Mouse (Mus musculus) intestine, embryonic 16.5 days (tissue): ENCODE results near the gene Dnah6. TPM values are rescaled to one million over a fixed set of nuclear protein-coding genes. Genes with fewer than 3 reads are reported as not detected.
A peak's percentile ranks its signal among the peaks of the same experiment; 100 is the strongest.

Source experiments
- ATAC-seq: fragments of 200-750 bp; cut with Nextera tagmentation; 2 replicates; pipeline ENCODE4 v1.8.0; 2017; ENCODE audit warnings: moderate TSS enrichment, moderate library complexity
- H3K27ac ChIP-seq: fragments of 300-500 bp; sonication (generic); 2 replicates; pipeline ENCODE4 v1.5.1; 2014; ENCODE audit warnings: mild to moderate bottlenecking, low read length
- H3K27me3 ChIP-seq: fragments of 300-500 bp; sonication (generic); replicated peaks from 2 replicates; pipeline ENCODE4 v1.6.1; 2014; ENCODE audit warnings: low read length, control low read depth, mixed read lengths; ENCODE audit not compliant: control insufficient read depth, insufficient read depth
- H3K36me3 ChIP-seq: fragments of 300-500 bp; sonication (generic); 2 replicates; pipeline ENCODE4 v1.6.1; 2014; ENCODE audit warnings: low read length, control low read depth; ENCODE audit not compliant: control insufficient read depth, insufficient read depth
- H3K4me1 ChIP-seq: fragments of 300-500 bp; sonication (generic); 2 replicates; pipeline ENCODE4 v1.6.1; 2014; ENCODE audit warnings: low read length, control low read depth, mixed read lengths; ENCODE audit not compliant: control insufficient read depth, insufficient read depth
- H3K4me2 ChIP-seq: fragments of 300-500 bp; sonication (generic); 2 replicates; pipeline ENCODE4 v1.6.1; 2014; ENCODE audit warnings: low read depth, low read length, control low read depth
- H3K4me3 ChIP-seq: fragments of 300-500 bp; sonication (generic); 2 replicates; pipeline ENCODE4 v1.5.1; 2014; ENCODE audit warnings: mild to moderate bottlenecking, low read length
- H3K9ac ChIP-seq: fragments of 300-500 bp; sonication (generic); 2 replicates; pipeline ENCODE4 v1.6.1; 2014; ENCODE audit warnings: low read depth, low read length
- H3K9me3 ChIP-seq: fragments of 300-500 bp; sonication (generic); 2 replicates; pipeline ENCODE4 v1.6.1; 2016; ENCODE audit warnings: low read length, control low read depth; ENCODE audit not compliant: control insufficient read depth
- WGBS: fragments of 180-500 bp; shearing (Covaris S2); extraction: QIAGEN DNeasy Blood & Tissue Kit; methylation state at CpG from one replicate; pipeline ENCODE4 v1.1.7; 2014; 5-methylcytosine and 5-hydroxymethylcytosine counted together
- polyA plus RNA-seq: library from polyadenylated mRNA; unstranded; fragments of >200 nt; fragmentation: Nextera tagmentation; extraction: Ambion mirVana; gene quantifications from 2 replicates; pipeline ENCODE4 v1.2.1, GENCODE M21; 2015

Gene Dnah6
- polyA plus RNA-seq, 1 experiment from 2014 or later = 0.04 TPM

DNA sequence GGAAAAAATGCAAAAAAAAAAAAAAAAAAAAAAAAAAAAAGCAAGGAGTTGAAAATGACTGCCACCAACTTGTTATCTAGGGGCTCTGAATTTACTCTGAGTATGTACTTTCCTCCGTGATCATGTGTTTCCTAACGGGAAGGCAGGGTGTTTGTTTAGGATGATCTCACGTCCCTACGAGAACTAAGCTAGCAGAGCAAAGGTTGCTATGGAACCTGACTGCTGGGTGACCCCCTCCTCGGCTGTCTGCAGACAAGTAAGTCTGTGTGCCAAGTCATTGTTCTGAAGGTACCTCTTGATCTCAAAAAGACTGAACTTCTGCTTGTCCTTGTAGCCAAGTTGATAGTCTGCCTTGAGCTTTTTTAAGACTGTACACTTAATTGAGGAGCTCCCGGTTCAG lies 150.8 kb downstream of the Dnah6 start:
- H3K4me2 ChIP-seq = 0 out of 2 replicates have a peak overlapping the region, but pooled peaks have one; percentile 2
- no peak overlapping the region for H3K9ac ChIP-seq
- H3K4me1 ChIP-seq = no peaks in the 10 kb centered on the region
- H3K9me3 ChIP-seq = no peaks in the 10 kb centered on the region
- H3K27ac ChIP-seq = no peak overlapping the region
- H3K27me3 ChIP-seq = no peaks in the 10 kb centered on the region
- peak; percentile 78 for ATAC-seq
- no peaks in the 10 kb centered on the region for H3K36me3 ChIP-seq
- 49% methylated on average over 6 of the region's 6 CpGs for WGBS
- no peak overlapping the region for H3K4me3 ChIP-seq

DNA sequence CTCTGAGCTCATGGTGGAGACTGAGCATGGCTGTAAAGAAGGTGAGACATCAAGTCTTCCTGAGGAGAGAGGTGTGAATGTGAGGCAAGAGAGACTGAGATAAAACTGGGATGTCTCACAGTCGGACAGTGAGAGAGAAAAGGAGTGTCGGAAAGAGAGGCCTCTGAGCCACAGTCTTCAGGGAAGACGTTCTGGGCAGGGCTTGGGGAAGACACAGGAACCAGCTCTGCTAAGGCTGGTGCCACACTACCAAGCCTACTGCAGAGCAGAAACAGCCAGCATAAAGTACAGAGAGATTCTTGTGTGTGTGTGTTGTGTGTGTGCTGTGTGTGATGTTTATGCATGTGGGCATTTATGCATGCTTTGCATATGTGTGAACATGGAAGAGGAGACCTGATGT lies 156.9 kb downstream of the Dnah6 start:
- Histone ChIP-seq H3K36me3 (no peaks in the 10 kb centered on the region), H3K9me3 (no peaks in the 10 kb centered on the region), H3K4me2 (no peak overlapping the region), H3K4me3 (no peak overlapping the region), H3K9ac (no peak overlapping the region), H3K4me1 (no peaks in the 10 kb centered on the region), H3K27me3 (no peaks in the 10 kb centered on the region), H3K27ac (no peak overlapping the region)
- no peak for ATAC-seq
- WGBS = 79% methylated on average over 3 of the region's 3 CpGs

DNA sequence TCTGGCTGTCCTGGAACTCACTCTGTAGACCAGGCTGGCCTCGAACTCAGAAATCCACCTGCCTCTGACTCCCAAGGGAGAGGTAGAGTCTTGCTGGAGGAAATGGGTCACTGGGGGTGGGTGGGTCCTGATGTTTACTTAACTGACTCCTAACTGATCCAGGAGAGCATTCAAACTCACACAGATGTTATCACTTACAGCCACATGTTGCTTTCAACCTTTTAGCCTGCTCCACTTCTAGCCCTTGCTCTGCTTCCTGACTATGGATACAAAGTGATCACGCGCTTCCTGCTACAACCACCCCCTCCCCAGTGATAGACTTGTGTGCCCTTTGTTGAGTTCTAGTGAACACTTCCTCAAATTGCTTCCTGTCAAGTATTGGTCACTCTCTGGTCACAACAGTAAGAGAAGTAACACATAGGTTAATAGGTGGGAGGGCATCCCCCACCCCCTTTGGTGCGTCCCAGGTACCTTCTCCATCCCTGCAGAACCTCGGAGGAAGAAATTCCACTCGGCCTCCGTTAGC lies 161.8 kb downstream of the Dnah6 start:
- WGBS = 82% methylated on average over 7 of the region's 7 CpGs
- no peak overlapping the region for H3K4me3 ChIP-seq
- H3K4me1 ChIP-seq = no peaks in the 10 kb centered on the region
- no peaks in the 10 kb centered on the region for H3K36me3 ChIP-seq
- peak; percentile 23; the same call in 1 of the 2 replicates for ATAC-seq
- H3K9ac ChIP-seq = no peak overlapping the region
- no peak overlapping the region for H3K27ac ChIP-seq
- H3K9me3 ChIP-seq = peaks cover 11% of the 10 kb centered on the region
- no peaks in the 10 kb centered on the region for H3K27me3 ChIP-seq
- no peak overlapping the region for H3K4me2 ChIP-seq

DNA sequence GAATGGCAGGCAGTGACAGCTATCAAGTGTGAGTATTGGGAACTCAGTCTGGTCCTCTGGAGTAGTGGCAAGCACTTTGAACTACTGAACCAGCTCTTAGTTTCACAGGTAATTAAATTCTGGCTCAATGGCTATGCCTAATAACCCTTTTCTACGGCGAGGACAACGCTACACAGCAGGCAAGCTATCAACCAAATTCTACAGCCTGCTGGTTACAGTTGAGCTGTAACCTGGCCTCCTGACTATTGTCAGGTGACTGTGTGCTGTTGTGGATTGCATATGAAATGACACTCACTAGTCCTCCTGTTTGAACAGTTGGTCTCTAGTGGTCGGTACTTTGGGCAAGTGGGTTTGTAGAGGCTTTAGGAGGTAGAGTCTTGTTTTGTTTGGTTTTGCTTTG lies 162.3 kb downstream of the Dnah6 start:
- Histone ChIP-seq H3K4me3 (no peak overlapping the region), H3K4me2 (no peak overlapping the region), H3K27ac (no peak overlapping the region), H3K4me1 (no peaks in the 10 kb centered on the region), H3K36me3 (no peaks in the 10 kb centered on the region), H3K9ac (no peak overlapping the region), H3K27me3 (no peaks in the 10 kb centered on the region), H3K9me3 (peaks cover 11% of the 10 kb centered on the region)
- ATAC-seq = no peak
- WGBS = 87% methylated on average over 4 of the region's 4 CpGs

DNA sequence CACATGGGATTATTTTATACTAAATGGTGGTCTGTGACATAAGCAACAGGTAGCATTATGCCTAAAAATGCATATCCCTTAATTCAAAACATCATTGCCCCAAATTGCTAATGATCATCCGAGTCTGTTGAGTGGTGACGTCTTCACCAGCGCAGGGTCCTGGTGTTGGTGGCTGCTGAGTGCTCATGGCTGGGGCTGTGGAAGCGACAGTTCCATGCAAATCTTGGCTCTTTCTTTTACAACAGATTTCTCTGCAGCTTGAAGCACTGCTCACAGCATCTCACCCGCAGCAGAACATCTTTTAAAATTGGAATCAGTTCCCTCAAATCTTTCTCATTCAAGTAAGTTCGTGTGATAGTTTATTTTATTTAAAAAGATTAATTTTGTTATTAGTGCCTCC lies 166.1 kb downstream of the Dnah6 start:
- Histone ChIP-seq H3K4me3 (no peak overlapping the region), H3K36me3 (no peaks in the 10 kb centered on the region), H3K27ac (no peak overlapping the region), H3K9ac (no peak overlapping the region), H3K4me2 (no peak overlapping the region), H3K4me1 (no peaks in the 10 kb centered on the region), H3K27me3 (no peaks in the 10 kb centered on the region), H3K9me3 (peaks cover 11% of the 10 kb centered on the region)
- no peak for ATAC-seq
- 87% methylated on average over 6 of the region's 6 CpGs for WGBS

DNA sequence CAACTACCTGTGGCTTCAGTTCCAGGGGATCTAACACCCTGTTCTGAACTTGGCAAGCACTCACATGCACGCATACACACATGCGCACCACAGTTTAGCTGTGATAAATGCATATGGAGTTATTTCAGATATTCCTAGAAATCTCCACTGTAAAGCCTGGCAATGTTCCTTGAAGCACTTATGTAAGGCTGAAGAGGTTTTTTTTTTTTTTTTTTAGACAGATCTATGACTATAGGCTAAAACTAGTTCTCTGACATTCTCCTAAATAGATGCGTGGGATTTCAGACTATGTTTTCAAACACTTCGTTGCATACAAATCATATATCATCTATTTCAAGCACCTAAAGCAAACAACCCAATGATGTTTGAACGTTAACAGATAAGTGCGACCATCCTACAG lies 166.6 kb downstream of the Dnah6 start:
- Histone ChIP-seq H3K36me3 (no peaks in the 10 kb centered on the region), H3K27ac (no peak overlapping the region), H3K4me2 (no peak overlapping the region), H3K4me1 (no peaks in the 10 kb centered on the region), H3K27me3 (no peaks in the 10 kb centered on the region), H3K9ac (no peak overlapping the region), H3K4me3 (no peak overlapping the region), H3K9me3 (peaks cover 11% of the 10 kb centered on the region)
- 65% methylated on average over 6 of the region's 6 CpGs for WGBS
- no peak for ATAC-seq

DNA sequence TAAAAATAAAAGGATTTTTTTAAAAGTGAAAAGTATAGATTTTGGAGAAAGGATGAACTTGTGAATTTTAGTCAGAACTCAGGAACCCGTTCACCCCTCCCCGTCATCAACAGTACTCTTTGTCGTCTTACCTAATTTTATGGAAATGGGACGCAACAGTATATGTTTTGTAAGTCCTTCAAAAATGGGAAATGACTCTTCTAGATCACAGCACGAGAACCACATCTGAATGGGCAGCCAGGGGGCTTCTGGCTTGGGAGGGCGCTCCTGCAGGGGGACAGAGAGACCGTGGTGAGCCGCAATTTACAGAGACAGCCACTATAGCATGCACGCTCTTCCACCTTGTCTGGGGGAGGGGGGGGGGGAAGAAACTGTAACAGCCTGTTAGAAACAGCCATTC lies 167.9 kb downstream of the Dnah6 start:
- H3K27ac ChIP-seq = no peak overlapping the region
- no peaks in the 10 kb centered on the region for H3K27me3 ChIP-seq
- H3K4me1 ChIP-seq = no peaks in the 10 kb centered on the region
- no peaks in the 10 kb centered on the region for H3K36me3 ChIP-seq
- H3K4me3 ChIP-seq = no peak overlapping the region
- no peak for ATAC-seq
- WGBS = 93% methylated on average over 9 of the region's 9 CpGs
- peaks cover 11% of the 10 kb centered on the region for H3K9me3 ChIP-seq
- no peak overlapping the region for H3K4me2 ChIP-seq
- H3K9ac ChIP-seq = no peak overlapping the region

DNA sequence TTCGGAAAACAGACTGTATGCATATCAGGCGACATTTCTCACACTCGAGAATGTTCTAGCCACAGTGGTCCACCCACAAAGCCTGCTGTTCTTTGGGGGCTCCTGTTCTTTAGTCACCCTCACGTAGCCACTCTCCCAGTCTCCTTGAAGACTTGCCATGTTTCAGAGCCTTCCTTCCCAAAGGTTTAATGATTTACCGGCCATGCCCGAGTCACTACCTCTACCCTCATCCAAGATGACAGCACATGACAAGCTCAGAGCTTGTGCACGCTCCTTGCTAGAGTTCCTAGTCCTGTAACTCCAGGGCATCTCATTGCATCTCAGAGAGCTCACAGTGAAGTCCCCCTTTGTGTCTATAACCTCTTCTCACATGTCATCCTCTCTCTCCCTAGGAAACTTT lies 174.2 kb downstream of the Dnah6 start:
- Histone ChIP-seq H3K9me3 (no peaks in the 10 kb centered on the region), H3K27me3 (no peaks in the 10 kb centered on the region), H3K9ac (no peak overlapping the region), H3K36me3 (no peaks in the 10 kb centered on the region), H3K4me1 (no peaks in the 10 kb centered on the region), H3K4me2 (no peak overlapping the region), H3K4me3 (no peak overlapping the region), H3K27ac (no peak overlapping the region)
- WGBS = 65% methylated on average over 7 of the region's 7 CpGs
- ATAC-seq = peak; percentile 71

DNA sequence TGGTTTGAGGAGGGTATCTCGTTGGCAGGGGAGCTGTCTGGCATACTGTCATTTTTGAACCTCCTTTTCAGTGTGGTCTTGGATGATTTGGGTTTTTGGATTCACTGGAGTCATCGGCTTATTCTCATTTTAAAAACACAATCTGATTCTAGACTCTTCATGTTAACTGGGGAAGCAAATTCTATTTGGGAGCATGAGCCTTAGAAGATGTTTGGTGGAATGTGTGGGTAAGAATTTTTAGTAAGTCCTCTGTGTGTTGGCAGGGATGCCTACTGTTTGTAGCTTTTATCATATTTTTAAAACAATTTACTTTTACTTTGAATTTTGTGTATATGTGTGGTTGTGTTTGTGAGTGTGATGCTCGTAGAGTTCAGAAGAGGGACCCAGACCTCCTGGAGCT lies 175.5 kb downstream of the Dnah6 start:
- ATAC-seq = no peak
- 77% methylated on average over 3 of the region's 3 CpGs for WGBS
- H3K9ac ChIP-seq = no peak overlapping the region
- H3K4me1 ChIP-seq = no peaks in the 10 kb centered on the region
- H3K27me3 ChIP-seq = no peaks in the 10 kb centered on the region
- H3K27ac ChIP-seq = no peak overlapping the region
- no peak overlapping the region for H3K4me2 ChIP-seq
- no peaks in the 10 kb centered on the region for H3K9me3 ChIP-seq
- no peaks in the 10 kb centered on the region for H3K36me3 ChIP-seq
- H3K4me3 ChIP-seq = no peak overlapping the region

DNA sequence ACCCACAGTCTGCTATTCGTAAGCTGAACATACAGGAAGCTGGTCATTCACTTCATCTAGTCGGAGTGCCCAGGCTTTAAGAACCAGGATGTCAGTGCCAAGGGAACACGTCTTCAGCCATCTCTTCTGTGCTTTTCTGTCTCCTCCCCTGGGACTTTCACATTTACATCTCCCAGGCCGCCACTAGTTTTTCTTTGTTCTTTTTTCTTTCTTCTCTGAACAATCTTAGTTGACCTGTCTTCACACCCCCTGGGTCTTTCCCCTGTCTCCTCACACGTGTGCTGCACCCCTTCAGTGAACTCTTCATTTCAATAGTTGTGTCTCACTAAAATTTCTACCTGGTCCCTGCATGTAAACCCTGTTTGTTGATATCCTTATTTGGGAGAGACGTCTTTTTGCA lies 179.2 kb downstream of the Dnah6 start:
- H3K36me3 ChIP-seq = no peaks in the 10 kb centered on the region
- no peak overlapping the region for H3K9ac ChIP-seq
- no peak for ATAC-seq
- no peaks in the 10 kb centered on the region for H3K4me1 ChIP-seq
- H3K4me3 ChIP-seq = no peak overlapping the region
- H3K4me2 ChIP-seq = no peak overlapping the region
- no peak overlapping the region for H3K27ac ChIP-seq
- no peaks in the 10 kb centered on the region for H3K27me3 ChIP-seq
- no peaks in the 10 kb centered on the region for H3K9me3 ChIP-seq
- WGBS = 75% methylated on average over 6 of the region's 6 CpGs
